Mouse (Mus musculus) right cerebral cortex, adult 18-20 months (tissue): ENCODE measurements around the gene Ap1g2.
A peak's percentile ranks its signal among the peaks of the same experiment; 100 is the strongest.

Source experiments
- DNase-seq: peaks from one replicate; pipeline ENCODE4 v3.0.0; 2022; ENCODE audit warnings: mixed read lengths

Ap1g2 gene

DNA sequence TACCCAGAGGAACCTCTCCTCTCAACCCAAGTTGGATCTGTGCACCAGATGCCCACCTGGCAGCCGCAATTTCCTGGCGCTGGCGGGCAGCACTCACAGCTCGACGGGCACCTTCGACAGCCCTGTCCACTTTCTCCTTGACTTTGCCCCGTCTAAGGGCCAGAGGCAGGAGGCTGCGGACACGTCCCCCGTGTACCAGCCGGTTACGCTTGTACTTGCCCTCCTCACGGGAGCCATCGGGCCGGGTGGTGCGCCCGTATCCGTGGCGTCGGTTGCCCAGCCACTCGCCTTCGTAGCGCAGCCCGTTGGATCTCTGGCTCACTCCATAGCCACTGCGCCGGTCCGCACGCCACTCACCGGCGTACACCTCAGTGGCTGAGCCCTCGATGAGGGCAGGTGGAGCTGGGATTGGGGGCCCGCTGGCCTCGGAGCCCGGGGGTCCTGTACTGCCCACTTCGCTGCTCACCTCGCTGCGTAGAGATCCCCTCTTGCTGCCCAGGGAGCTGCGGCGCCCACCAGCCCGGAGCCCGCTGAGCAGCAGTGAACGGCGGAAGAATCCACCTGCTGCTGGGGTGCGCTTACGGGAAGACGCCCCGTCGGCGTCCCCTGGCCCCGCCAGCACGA is 7.1 kb upstream of the Ap1g2 start:
- no peak for DNase-seq

DNA sequence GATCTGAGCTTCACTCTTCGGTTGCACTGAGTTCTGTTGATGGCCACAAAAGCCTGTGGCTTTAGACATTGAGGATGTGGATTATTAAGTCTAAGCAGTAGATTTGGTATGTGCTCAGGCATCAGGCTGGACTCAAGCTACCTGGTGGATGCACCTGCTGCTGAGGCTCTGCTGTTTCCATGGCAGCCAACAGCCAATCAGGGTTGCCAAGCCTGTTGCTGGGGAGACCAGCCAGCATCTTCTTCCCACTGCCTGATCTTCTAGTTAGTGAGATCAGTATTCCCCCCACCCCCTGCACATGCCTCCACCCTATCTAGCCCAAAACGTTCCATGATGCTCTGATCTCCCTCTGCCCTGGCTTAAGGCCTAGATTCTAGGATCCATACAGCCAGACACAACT is 5.3 kb upstream of the Ap1g2 start:
- peak; percentile 69 for DNase-seq

DNA sequence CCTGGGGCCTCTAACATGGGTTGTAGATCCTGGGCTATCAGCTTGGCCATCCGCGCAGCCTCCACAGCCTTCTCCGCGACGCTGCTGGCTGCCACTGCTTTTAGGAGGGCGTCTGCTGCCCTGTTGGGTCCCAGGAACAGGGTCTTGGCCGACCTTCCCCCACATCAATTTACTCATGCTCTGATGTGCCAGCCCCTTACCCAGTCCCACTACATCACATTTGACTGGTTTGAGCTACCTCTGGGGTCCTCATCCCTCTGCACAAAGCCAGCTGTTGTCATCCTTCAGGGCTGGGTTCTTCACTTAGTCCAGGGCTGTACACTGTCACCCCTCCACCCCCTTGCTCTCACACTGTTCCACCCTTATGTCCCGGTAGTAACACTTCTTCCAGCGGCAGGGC is 3.7 kb upstream of the Ap1g2 start:
- DNase-seq, result no peak

DNA sequence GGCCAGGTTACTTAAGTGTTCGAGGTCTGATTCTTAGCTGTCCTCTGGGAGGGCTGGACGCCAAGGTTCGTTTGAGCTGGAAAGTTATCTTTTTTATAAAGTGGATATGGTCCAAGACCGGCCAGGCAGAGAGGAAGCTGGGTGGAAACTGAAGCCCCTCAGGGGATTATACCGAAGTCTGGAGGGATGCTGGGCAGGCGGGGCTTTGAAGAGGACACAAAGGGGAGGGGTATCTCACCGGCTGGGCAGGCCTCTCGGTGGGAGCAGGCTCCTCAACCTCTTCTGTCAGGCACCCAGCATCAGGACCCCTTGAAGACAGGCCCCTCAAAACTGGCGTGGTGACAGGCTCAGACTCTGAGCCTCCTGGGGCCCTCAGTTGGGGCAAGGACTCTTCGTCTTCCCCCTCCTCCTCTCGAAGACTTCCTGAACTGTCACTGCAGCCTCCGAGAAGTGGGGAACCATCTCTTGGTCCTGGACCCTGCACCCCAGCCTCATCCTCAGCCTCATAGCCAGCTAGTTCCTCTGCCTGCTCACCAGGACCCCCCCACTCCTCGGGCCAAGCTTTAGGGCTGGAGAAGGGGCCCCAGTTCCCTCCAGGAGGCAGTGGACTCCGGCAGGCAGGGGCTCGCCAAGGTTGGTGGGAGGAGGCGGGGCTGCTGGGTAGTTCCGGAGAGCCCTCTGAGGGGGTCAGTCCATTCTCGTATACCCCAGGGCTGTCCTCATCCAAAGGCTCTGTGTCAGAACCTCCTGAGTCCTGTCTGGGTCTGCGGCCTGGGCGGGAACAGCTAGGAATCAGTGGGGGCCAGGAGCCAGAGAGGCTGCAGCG is 2.9 kb upstream of the Ap1g2 start:
- DNase-seq, result no peak

DNA sequence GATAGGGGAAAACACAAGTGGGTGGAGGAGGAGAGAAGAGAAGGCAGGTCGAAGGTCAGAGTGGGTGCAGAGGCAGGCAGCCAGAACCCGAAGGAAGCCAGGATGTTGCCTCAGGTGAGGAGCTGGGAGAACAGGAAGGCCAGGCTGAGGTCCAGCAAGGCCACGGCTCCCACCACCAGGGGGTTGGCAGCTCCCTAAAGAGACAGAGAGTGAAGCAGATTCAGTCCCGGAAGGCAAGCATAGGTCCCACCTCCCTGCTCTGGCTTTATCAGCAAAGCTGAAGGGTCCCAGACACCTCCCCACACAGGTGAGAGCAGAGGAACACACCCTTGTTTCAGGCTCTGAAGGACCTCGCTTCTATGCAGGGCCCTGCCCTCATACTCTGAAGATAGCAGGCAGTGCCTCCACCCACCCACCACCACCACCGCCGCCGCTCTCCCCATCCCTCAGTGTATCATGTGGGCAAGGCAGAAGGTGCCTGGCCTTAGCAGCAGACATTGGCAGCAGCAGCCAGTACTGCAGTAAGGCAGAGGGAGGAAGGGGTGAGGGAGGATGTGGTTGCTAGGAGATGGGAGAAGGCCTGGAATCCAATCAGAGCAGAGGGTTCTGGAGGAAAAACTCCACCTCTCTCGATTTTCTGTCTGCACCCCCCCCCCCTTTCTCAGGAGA is 1.9 kb upstream of the Ap1g2 start:
- DNase-seq, result peak; percentile 91

DNA sequence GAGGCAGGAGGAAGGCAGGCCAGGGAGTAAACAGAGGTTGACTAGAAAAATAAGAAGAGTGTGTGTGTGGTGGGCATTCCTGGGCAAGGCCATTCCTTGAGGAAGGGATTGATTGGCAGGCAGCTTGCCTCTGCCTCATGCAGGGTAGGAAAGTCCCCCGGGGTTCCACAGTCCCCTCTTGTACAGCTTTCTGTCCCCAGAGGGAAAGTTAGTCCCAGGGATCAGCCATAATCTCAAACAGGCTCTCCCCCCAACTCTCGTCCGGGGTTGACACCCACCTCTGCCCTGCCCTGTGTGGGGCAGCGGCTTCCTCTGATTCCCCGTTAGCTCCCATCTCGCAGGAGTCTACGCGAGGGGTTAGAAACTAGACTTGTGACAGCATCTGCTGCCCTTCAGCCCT is 597 bp upstream of the Ap1g2 start:
- no peak for DNase-seq

DNA sequence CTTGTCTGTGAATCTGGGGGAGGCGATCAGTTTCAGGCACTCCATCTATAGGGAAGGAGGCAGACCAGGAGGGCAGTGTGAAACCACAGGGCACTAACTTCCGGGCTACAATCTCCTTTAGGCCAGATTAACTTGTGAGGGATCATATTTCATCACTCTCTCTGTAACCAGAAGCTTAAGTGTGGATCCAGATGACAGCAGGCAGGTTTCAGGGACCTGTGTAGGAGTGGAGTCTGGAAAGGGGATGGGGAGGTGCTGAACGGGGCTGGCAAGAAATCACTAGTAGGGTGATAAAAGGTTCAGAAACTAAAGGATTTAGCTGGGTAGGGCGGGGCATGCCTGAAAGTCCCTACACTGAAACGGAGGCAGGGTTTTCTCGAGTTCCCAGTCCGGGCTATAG is 1.0 kb downstream of the Ap1g2 start:
- DNase-seq, result no peak

DNA sequence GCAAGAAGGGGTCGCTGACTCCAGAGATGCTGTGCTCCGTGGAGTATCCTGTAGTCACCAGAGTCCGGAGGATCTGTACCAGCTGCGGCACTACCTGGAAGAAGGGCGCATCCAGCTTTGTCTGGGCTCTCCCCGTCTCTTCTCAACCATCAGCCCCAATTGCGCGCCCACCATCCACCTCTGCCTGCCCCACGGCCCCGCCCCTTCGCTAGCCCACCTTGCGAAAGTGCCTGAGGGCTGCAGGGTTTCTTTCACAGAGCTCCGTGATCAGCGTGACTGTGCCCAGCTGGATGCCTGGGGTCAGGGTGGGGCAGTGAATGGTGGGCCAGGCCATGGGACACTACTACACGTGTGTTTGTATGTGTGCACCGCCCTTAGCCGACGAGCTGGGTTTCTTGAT is 2.0 kb downstream of the Ap1g2 start:
- DNase-seq, result no peak

DNA sequence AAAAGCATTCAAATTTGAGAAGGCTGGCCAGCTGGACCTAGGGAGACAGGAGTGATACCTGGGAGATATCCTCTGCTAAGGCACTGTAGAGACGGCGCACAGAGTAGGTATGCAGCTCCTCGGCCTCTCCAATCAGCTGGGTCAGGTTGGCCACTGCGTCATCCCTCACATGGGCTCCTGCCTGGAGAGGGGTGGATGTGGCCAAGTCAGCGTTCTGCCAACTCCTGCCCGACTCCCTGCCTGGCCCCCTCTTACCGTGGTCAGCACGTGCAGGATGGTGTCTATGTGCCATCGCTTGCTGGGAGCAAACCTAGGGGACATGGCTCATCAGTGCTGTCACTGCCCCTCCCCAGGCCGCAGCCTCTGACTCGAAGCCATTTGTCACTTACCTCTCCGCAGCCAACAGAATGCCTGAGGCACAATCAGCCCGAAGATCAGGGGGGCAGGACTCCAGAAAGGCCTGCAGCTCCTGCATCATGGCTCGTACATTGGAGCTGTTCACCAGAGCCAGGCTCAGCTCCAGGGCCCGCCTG is 4.1 kb downstream of the Ap1g2 start:
- no peak for DNase-seq

DNA sequence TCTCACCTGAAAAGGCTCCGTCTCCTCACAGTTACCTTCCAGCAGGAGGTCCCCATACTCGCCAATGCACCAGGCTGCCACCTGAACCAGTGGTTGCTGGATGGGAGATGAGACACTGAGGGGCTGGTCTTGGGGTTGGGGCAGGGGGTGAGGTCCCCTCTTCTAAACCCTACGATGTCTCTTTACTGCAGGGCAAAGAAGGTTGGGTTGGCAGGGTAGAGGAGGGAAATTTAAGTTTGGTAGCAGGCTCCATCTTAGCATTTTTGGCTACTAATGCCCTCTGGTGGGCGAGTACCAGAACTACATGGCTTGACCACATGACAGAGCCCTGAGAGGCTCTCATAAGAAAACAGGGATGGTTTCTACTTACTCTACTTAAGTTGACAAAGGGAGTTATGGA is 4.8 kb downstream of the Ap1g2 start:
- DNase-seq, result peak; percentile 63

DNA sequence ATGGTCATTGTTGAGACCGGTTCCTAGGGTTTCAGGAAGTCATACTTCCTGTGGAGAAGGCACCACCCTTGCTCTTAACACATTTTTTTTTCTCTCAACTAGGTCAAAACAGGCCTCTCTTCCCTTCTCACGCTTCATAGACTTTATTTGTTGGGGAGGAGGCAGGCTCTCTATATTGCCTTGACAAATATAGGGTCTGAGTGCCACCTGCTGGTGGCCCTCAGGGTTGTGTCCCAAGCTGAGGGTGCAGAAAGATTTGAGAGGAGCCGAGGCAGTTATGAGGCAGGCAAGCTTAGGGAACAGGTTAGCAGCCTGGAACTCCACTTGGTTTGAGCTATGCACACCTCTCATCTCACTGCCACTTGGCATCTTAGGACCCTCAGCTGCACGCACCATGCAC is 8.3 kb downstream of the Ap1g2 start:
- no peak for DNase-seq

DNA sequence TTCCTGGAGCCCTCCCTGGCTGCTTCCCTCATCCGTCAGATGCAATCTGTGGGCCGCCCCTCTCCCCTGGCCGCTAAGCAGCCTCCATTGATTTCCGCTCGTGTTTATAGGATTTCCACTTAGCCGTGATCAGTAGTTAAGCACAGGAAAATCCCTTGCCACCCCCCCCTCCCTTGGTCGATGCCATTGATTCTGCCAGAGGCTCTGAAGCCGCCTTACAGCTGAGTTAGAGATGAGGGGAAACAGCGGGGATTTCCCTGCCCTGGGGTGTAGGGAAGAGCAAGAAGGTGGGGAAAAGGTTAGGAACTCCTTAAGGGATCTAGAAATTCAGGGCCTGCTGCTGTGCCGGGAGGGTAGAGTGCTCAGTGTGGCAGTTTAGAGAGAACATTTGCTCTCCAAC is 8.7 kb downstream of the Ap1g2 start:
- DNase-seq, result no peak

DNA sequence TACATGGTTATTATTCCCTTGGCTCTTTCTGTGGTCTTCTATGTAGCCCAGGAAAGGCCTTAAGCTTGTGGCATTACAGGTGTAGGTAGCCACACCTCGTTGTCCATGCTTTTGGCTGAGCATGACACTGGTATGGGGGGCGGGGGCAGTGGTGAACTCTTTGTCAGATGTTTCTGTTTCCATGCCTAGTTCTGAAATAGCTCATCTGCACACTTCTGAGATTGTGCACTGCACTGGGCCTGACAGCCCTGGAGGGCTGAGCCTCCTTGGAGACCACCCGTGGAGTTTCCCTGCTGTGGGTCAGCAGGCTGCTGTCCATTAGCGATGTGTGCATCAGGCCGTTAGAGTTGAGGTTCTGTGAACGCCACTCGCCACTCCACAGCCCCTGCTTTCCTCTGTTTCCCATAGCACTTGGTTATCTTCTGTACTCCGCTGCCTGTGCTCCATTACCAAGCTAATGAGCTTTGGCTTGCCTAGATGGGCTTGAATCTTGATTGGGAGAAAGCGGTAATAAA is 9.8 kb downstream of the Ap1g2 start:
- no peak for DNase-seq

DNA sequence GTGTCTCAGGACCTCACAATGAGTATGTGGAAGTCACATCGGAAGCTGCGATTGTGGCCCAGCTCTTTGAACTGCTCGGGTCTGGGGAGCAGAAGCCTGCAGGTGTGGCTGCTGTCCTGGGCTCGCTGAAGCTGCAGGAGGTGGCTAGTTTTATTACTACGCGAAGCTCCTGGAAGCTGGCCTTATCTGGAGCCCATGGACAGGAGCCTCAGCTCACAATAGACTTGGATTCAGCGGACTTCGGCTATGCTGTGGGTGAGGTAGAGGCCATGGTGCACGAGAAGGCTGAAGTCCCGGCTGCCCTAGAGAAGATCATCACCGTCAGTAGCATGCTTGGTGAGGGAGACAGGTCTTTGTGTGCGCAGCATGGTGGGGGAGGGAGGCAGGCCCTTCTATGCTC is 10.7 kb downstream of the Ap1g2 start:
- no peak for DNase-seq

DNA sequence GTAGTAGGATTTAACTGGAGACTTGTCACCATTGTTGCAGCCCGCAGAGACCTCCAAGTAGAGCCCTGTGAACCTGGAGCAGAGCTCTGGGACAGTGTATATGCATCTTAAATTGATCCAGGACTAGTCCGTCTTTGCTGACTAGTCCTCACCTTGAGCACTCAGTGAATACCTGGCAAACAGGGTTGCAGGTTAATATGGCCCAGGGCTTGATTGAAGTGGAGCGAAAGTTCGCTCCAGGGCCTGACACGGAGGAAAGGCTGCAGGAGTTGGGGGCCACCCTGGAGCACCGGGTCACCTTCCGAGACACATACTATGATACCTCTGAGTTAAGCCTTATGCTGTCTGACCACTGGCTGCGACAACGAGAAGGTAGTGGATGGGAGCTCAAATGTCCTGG is 11.1 kb downstream of the Ap1g2 start:
- DNase-seq, result no peak

DNA sequence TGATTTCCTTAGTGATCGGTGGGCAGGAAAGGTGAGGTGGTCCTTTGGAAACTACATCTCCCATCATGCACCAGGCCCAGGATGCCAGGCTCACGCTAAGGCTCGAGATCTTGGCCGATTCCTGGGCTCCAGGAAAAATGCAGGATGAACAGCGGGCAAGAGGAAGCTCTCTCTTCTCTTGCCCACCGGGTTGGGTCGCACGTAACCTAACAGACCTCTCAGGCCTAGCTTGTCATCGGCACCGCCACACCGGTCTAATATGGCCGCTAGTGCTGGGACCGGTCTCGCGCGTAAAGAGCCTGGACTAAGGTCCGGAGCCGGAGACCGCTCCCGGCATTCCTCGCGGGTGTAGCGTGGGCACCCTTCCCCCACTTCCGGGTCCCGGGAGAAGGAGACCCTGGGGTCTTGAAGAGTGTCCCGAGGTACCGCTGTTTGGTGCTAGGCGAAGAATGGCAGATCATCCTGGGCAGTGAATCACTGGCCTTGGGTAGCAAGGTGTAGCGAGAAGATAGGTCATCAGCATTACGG is 11.6 kb downstream of the Ap1g2 start, which contains the start of gene Thtpa:
Gene Thtpa (plus strand): TSS at position 81 of the 528 bp plus-strand sequence.
- no peak for DNase-seq

DNA sequence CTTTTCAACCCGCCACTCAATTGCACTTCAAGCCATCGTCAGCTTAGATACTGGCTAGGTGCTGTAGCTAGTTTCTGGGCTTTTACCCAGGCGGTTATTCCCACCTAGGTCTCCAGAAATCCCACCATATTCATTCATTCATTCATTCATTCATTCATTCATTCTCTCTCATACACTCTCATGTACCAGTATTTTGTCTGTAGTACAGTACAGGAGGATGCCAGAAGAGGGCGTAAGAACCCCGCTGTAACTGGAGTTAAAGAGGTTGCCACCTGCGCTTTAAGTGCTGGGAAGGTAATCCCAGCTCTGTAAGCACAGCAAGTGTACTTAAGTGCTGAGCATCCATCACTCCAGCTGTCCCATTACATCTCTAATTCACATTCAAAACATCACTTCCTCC is 12.5 kb downstream of the Ap1g2 start:
- DNase-seq, result no peak

DNA sequence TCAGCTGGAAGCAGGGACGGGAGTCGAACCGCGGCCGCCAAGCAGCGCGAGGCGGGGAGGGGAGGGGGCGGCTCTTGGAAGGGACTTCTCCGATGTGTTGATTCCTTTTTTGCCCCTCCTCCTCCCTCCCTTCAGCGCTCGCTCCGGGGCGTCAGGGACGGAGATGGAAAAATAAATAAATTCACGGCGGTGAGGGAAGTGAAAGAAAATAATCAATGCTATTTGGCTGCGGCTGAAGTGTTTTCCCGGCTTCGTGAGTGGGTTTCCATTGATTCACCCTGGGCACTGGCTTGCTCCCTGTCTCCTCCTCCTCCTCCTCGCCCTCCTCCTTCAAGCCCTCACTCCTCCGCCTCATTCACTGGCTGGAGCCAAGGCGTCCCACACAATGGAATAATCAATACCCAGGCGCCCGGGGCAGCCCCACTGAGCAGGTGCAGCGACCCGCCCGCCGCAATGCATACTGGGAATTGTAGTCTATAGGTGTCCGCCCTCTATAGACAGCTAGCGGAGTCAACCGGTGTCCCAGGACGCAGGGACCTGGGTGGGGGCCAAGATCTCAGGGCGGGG is 14.3 kb downstream of the Ap1g2 start, which contains the start of gene Zfhx2:
Gene Zfhx2 (minus strand): TSS at position 314 of the 567 bp plus-strand sequence.
- peak; percentile 97 for DNase-seq

DNA sequence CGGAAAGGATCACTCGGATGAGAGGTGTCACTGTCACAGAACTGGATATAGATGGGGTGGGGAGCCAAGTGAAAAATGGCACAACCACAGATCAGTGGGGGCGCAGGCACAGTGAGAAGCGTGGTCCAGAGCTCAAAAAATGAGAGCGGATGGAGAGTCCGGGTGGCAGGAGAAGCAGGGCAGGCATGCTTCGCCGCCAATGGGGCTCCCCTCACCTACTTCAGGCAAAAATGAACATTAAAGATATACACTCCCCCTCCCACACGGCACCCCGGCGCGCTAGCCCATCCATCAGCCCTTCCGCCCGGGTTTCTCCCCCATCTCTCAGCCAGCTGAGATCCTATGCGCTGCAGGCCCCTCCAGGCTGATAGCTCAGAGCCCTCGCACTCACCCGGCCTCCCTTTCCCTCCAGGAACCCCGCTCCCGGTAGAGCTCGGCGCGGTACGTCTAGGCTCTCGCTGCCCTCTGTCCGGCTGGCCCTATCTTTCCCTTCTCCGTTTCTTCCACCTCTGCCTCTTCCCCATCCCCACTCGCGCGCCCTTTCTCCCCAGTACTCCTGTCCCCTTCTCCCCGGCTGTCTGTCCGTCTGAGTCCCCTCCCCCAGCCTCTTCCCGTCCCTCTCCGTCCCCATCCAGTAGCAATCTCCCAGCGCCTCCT is 15.1 kb downstream of the Ap1g2 start:
- no peak for DNase-seq

DNA sequence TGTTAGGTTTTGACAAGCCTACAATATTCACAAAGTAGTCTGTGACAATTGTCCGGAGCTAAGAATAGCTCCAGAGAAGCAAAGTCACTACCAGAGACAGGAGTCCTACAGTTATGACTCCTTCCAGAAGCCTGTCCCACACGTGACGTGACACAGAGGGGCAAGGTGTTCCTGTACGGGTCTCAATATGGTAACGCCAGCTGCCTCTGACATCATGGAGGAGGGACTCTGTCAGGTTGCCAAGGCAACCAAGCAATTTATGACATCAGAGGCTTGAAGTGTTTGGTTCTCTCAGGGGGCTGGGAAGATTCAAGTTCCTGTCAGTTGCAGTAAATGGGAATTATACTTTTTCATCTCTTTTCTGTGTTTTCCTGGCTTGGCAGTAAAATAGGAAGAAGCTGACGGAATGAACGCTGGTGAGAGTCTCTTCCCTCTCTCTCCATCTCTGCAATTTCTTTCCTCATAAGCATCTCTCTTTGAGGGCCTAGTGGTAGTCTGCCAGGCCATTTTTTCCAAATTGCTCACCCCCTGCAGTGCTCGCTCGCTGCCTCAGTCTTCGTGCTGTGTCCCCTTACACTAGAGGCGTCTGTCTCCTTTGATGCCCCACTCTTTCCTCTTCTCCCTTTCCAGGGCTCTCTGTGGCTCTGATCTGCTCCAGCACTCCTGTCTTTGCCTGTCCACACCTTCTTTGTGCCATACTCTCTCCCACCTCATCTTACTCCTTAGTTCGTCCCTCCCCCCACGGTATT is 17.0 kb downstream of the Ap1g2 start:
- DNase-seq, result peak; percentile 75

DNA sequence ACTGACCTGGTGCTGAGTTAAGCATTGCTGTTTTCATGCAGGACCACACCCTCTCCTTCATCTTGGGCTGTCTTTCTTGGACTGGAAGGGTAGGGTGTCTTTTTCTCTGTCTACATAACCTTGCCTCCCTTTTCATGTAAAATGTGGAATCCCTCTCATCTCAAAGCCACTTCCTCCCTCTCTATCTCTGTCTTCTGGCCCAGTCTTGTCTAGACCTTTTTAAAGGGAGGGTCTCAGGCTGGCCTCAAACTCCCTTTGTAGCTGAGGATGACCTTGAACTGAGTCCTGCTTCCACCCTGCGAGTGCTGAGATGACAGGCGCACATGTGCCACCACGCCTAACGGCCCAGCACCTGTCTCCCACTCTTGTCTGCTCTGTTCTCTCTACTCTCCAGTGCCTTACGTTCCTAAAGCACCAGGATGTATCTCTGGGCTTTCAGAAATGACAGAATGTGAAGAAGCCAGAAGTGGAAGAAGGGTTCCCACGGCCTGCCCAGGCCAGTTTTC is 20.3 kb downstream of the Ap1g2 start:
- DNase-seq, result no peak
